Mouse (Mus musculus) small intestine, adult 2 months (tissue): Measurements from ENCODE around the gene Klhl2.

ENCODE experiments used
- CTCF ChIP-seq: fragments of 200-500 bp; IDR thresholded peaks from 2 replicates; pipeline ENCODE4 v1.5.1; 2012; ENCODE audit warnings: low read depth, mild to moderate bottlenecking, control low read depth, inconsistent platforms, low read length, moderate library complexity, mixed read lengths; ENCODE audit not compliant: insufficient replicate concordance, insufficient read length; ENCODE audit errors: extremely low read depth
- POLR2A ChIP-seq: fragments of 200-500 bp; IDR thresholded peaks from 2 replicates; pipeline ENCODE4 v1.6.1; 2012; ENCODE audit warnings: low read depth, mild to moderate bottlenecking, control low read depth, inconsistent platforms, low read length, moderate library complexity

DNA sequence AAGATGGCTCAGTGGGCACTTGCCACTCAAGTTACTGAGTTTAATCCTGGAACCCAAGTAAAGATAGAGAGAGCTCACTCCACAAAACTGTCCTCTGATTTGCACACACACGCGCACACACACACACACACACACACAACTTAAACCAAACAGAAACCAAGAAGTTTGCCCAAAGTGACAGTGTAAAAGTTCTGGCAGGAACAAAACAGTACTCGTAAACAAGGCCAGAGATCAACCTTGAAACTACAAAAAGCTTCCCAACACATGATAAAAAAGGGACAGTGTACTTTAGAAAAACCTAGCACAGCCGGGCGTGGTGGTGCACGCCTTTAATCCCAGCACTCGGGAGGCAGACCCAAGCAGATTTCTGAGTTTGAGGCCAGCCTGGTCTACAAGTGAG, 121.7 kb downstream of the Klhl2 start:
- TF ChIP-seq CTCF (no peak), POLR2A (no peak)
